Mouse (Mus musculus): Measurements from ENCODE around the gene Ash1l. TPM values are rescaled to one million over a fixed set of nuclear protein-coding genes. Genes with fewer than 3 reads are reported as not detected.

Ash1l gene
- polyA plus RNA-seq, 1 experiment from 2014 or later, result 21.4 TPM

- H3K9me3 ChIP-seq (ENCODE audit: control insufficient read depth, low read length), result no peaks in the 10 kb centered on the region
- no peaks in the 10 kb centered on the region for H3K4me1 ChIP-seq (replicated peaks; ENCODE audit: control insufficient read depth, insufficient read depth, low read length)
- DNase-seq (ENCODE audit: low spot score) (no peak), ATAC-seq (ENCODE audit: low FRiP score) (no peak)
- H3K4me2 ChIP-seq (replicated peaks), result no peak overlapping the region
- H3K9ac ChIP-seq, result no peak overlapping the region
- no peak overlapping the region for H3K27ac ChIP-seq
- 89% methylated on average over 4 of the region's 4 CpGs for WGBS
- no peak overlapping the region for H3K4me3 ChIP-seq (replicated peaks; ENCODE audit: low read length)
- H3K27me3 ChIP-seq (ENCODE audit: control insufficient read depth, insufficient read depth, low read length), result no peaks in the 10 kb centered on the region
- no peaks in the 10 kb centered on the region for H3K36me3 ChIP-seq (replicated peaks; ENCODE audit: control insufficient read depth, insufficient read depth)
Measured at GRCm38 (mm10) chr3:89113058-89113457, 162.6 kb downstream of the Ash1l start.

- Histone ChIP-seq H3K4me3 (replicated peaks; ENCODE audit: low read length) (no peak overlapping the region), H3K4me1 (replicated peaks; ENCODE audit: control insufficient read depth, insufficient read depth, low read length) (no peaks in the 10 kb centered on the region), H3K4me2 (replicated peaks) (no peak overlapping the region), H3K36me3 (replicated peaks; ENCODE audit: control insufficient read depth, insufficient read depth) (no peaks in the 10 kb centered on the region), H3K9ac (no peak overlapping the region), H3K9me3 (ENCODE audit: control insufficient read depth, low read length) (no peaks in the 10 kb centered on the region), H3K27me3 (ENCODE audit: control insufficient read depth, insufficient read depth, low read length) (no peaks in the 10 kb centered on the region), H3K27ac (no peak overlapping the region)
- DNase-seq (ENCODE audit: low spot score) (no peak), ATAC-seq (ENCODE audit: low FRiP score) (no peak)
- WGBS, result 22% methylated on average over 2 of the region's 2 CpGs
Measured at GRCm38 (mm10) chr3:89115522-89115921, 165.1 kb downstream of the Ash1l start.

GRCm38 (mm10) chr3:89123313-89123712 lies 172.9 kb downstream of the Ash1l start:
- H3K9me3 ChIP-seq (ENCODE audit: control insufficient read depth, low read length), result no peaks in the 10 kb centered on the region
- no peak overlapping the region for H3K9ac ChIP-seq
- no peak for DNase-seq (ENCODE audit: low spot score)
- no peak overlapping the region for H3K4me3 ChIP-seq (replicated peaks; ENCODE audit: low read length)
- no peak for ATAC-seq (ENCODE audit: low FRiP score)
- no peak overlapping the region for H3K4me2 ChIP-seq (replicated peaks)
- H3K4me1 ChIP-seq (replicated peaks; ENCODE audit: control insufficient read depth, insufficient read depth, low read length), result no peaks in the 10 kb centered on the region
- WGBS, result 80% methylated on average over 2 of the region's 2 CpGs
- H3K27ac ChIP-seq, result no peak overlapping the region
- no peaks in the 10 kb centered on the region for H3K36me3 ChIP-seq (replicated peaks; ENCODE audit: control insufficient read depth, insufficient read depth)
- H3K27me3 ChIP-seq (ENCODE audit: control insufficient read depth, insufficient read depth, low read length), result no peaks in the 10 kb centered on the region

DNA sequence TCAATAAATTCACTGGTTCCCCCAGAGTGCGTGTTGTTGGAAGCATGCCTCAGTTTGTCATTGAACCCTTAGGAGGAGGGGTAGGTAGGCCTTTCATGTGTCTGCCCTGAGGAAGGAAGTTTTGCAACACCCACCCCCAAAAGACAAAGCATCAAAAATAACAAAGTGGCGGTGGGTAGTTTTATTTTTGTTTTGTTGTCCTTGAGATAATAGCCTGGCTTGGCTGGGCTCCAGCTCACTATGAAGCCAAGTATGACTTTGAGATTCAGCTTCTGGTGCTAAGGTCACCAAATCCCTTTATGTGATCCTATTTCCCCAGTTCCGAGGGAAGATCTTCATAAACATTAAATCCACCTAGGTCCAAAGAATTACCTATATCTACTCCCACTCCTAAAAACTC lies 173.8 kb downstream of the Ash1l start:
- WGBS, result 77% methylated on average over 3 of the region's 3 CpGs
- Histone ChIP-seq H3K9ac (no peak overlapping the region), H3K9me3 (ENCODE audit: control insufficient read depth, low read length) (no peaks in the 10 kb centered on the region), H3K27ac (no peak overlapping the region), H3K4me3 (replicated peaks; ENCODE audit: low read length) (no peak overlapping the region), H3K4me1 (replicated peaks; ENCODE audit: control insufficient read depth, insufficient read depth, low read length) (no peaks in the 10 kb centered on the region), H3K4me2 (replicated peaks) (no peak overlapping the region), H3K27me3 (ENCODE audit: control insufficient read depth, insufficient read depth, low read length) (no peaks in the 10 kb centered on the region), H3K36me3 (replicated peaks; ENCODE audit: control insufficient read depth, insufficient read depth) (no peaks in the 10 kb centered on the region)
- ATAC-seq (ENCODE audit: low FRiP score) (no peak), DNase-seq (ENCODE audit: low spot score) (no peak)

DNA sequence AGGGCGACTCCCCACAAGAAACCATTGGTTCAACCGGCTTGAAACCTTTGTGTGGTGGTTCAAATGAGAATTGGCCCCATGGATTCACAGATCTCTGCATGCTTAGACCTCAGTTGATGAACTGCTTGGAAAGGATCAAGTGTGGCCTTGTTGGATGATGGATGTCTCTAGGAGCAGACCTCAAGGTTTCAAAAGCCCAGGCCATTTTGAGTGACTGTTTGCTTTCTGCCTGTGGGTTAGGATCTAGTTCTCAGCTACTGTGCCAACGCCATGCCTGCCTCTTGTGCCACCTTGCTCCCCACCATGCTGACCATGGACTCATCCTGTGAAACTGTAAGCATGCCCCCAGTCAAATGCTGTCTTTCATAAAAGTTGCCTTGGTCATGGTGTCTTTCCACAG lies 175.6 kb downstream of the Ash1l start:
- WGBS, result 91% methylated on average over 3 of the region's 3 CpGs

More for the DNA sequence above, 175.6 kb downstream of the Ash1l start:
- H3K27ac ChIP-seq, result no peak overlapping the region
- H3K9ac ChIP-seq, result no peak overlapping the region
- no peak for ATAC-seq (ENCODE audit: low FRiP score)
- H3K4me1 ChIP-seq (replicated peaks; ENCODE audit: control insufficient read depth, insufficient read depth, low read length), result no peaks in the 10 kb centered on the region
- DNase-seq (ENCODE audit: low spot score), result no peak
- H3K9me3 ChIP-seq (ENCODE audit: control insufficient read depth, low read length), result no peaks in the 10 kb centered on the region
- no peak overlapping the region for H3K4me2 ChIP-seq (replicated peaks)
- H3K4me3 ChIP-seq (replicated peaks; ENCODE audit: low read length), result no peak overlapping the region
- H3K27me3 ChIP-seq (ENCODE audit: control insufficient read depth, insufficient read depth, low read length), result no peaks in the 10 kb centered on the region
- H3K36me3 ChIP-seq (replicated peaks; ENCODE audit: control insufficient read depth, insufficient read depth), result no peaks in the 10 kb centered on the region

Other genes with a start within 250 kb of the Ash1l start
- 66.4 and 66.6 TPM in 2 replicates for gene Rit1, start 233.8 kb upstream of the Ash1l start, polyA plus RNA-seq (2014; fragmentation: Nextera tagmentation; extraction: Ambion mirVana)
- 207 and 233 TPM in 2 replicates for gene Syt11, start 175.5 kb upstream of the Ash1l start, polyA plus RNA-seq (2014; fragmentation: Nextera tagmentation; extraction: Ambion mirVana)
- gene Gon4l, start 115.4 kb upstream of the Ash1l start, polyA plus RNA-seq (2014; fragmentation: Nextera tagmentation; extraction: Ambion mirVana), result 14.8 and 17.7 TPM in 2 replicates
- 49.4 and 50.1 TPM in 2 replicates for gene Msto1, start 36.6 kb upstream of the Ash1l start, polyA plus RNA-seq (2014; fragmentation: Nextera tagmentation; extraction: Ambion mirVana)
- gene Dap3, start 559 bp downstream of the Ash1l start, polyA plus RNA-seq (2014; fragmentation: Nextera tagmentation; extraction: Ambion mirVana), result 120 and 125 TPM in 2 replicates
- gene Rusc1, start 142.7 kb downstream of the Ash1l start, polyA plus RNA-seq (2014; fragmentation: Nextera tagmentation; extraction: Ambion mirVana), result 95.7 and 117 TPM in 2 replicates
- not detected in 2 replicates for gene Gm43738, start 150.5 kb downstream of the Ash1l start, polyA plus RNA-seq (2014; fragmentation: Nextera tagmentation; extraction: Ambion mirVana)
- gene Fdps, start 151.3 kb downstream of the Ash1l start, polyA plus RNA-seq (2014; fragmentation: Nextera tagmentation; extraction: Ambion mirVana), result 416 and 468 TPM in 2 replicates
- 0.11 TPM in 1 of 2 replicates, not detected in the other for gene Pklr, start 185.5 kb downstream of the Ash1l start, polyA plus RNA-seq (2014; fragmentation: Nextera tagmentation; extraction: Ambion mirVana)
- gene Hcn3, start 209.6 kb downstream of the Ash1l start, polyA plus RNA-seq (2014; fragmentation: Nextera tagmentation; extraction: Ambion mirVana), result 29.9 and 36.8 TPM in 2 replicates
- 19.0 and 19.2 TPM in 2 replicates for gene Clk2, start 214.2 kb downstream of the Ash1l start, polyA plus RNA-seq (2014; fragmentation: Nextera tagmentation; extraction: Ambion mirVana)
- gene Scamp3, start 226.9 kb downstream of the Ash1l start, polyA plus RNA-seq (2014; fragmentation: Nextera tagmentation; extraction: Ambion mirVana), result 128 and 134 TPM in 2 replicates
- 32.9 and 33.3 TPM in 2 replicates for gene Fam189b, start 232.5 kb downstream of the Ash1l start, polyA plus RNA-seq (2014; fragmentation: Nextera tagmentation; extraction: Ambion mirVana)